Mouse (Mus musculus): ENCODE measurements around the gene Gpr107.

Gpr107 gene

DNA sequence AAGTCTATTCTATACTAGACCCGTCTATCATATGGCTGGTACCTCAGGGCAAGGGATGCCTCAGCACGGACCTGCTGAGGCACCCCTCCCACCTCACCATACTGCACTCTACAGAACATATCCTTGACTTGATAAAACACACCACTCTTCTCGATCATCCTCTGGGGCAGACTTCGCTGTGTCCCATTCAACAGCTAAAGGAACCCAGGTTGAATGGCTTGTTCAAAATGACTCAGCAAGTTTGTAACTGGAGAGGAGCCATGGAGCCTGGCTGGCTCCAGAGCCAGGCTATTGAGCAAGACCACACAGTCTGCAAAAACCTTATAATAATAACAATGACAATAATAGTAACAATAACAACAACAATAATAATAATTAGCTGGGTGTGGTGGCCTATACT is 24.2 kb upstream of the Gpr107 start:
- no peak for DNase-seq

DNA sequence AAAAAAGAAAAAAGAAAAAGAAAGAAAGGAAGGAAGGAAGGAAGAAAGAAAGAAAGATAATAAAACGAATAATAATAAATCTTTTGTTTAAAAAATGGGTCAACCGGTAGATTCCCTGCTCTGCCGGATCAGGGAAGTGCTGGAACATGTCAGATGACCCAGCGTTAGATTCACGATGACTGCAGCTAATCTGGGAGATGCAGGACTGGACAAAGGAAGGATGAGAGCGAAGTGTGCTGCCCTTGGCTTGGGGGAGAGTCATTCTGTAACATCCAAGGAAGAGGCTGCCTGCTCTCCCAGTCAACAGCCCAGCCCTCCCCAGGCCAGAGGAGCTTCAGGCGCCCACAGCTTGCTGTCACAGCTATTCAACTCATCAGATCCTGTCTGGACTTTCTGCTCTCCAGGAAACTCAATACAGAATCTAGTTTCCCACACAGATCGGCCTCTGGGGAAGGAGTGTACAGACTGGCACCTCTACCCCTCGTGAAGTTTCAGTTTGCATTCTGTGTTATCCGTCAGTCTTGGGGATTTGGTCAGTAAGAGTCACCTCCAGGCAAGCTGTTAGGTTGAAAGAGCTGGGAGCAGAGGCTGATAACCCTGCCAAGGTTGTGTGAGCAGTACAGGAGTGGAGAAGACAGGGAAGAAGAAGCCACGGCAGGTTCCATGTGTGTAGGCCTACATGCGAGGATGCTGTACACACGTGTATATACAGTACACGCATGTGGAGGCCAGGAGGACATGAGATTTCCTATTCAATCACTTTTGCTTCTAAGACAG is 22.2 kb upstream of the Gpr107 start:
- no peak for DNase-seq

DNA sequence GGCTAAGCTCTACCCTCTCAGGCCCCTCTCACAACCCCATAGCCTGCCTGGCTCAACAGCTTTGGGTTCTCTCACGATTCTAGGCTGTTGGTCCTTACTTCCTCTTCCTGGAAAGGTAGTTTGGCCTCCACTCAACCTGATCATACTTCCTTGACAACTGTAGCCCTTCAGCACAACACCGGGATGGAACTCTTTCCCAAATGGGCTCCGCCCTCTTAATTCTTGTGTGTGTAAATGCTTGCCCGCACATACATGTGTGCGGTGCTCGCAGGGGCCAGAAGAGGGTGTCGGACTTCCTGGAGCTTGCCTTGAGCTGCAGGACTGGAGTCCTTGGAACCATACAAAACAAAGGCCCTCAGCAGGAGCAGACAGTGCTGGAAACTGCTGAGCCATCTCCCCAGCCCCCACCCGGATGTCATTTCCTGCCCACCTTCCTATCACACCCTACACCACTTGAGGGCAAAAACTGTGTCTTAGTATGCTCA is 21.3 kb upstream of the Gpr107 start:
- no peak for DNase-seq

DNA sequence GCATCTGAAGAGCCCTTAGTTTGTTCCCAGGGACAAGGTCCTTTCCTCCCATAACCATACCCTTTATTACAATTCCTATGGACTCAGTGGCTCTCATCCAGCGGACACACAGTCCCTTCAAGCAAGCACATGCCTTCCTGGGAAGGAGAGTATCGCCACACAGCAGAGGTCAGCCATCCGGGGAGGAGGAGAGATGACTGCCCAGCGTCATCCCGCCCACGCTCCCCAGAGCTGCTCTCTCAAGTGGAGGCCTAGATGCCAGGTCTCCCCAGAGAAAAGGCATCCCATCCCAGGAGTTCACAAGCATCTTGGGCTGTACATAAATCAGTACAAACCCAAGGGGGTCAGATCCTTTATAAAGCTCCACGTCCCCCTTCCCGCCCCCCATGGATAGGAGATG is 19.4 kb upstream of the Gpr107 start:
- no peak for DNase-seq

DNA sequence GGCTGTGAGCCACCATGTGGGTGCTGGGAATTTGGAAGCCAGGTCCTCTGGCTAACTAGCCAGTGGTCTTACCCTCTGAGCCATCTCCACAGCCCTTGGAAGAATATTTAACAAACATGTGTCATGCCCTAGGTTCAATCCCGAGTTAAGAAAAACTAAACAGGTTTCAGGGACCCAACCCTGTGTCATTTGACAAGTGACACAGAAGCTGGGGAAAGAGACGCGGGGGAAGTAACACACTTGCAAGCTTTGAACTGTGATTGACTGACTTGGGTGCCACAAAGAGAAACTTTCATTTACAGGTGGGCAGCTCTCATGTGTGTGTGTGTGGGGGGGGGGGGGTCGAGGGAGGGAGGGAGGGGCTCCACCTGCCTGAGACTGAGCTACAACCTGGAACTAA is 18.1 kb upstream of the Gpr107 start:
- no peak for DNase-seq

DNA sequence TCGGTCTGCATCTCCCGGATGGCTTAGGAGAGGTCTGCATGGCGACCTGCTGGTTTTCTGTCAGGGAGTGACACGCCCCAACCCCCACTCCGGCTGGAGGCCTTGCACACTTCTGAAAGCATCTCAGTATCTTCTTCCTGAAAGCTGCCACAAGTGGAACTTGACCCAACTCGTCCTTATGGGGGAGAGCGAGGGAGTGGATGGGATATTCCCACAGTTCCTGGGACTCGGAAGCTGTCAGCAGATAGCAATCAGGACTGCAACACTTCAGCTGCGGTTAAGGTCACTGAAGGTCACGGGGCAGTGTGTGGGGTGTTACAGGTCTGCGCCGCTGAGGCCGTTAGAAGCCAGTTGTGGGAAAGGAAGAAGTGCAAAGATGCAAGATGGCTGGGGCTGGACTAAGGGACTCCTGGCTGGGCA is 16.6 kb upstream of the Gpr107 start:
- DNase-seq, result no peak

DNA sequence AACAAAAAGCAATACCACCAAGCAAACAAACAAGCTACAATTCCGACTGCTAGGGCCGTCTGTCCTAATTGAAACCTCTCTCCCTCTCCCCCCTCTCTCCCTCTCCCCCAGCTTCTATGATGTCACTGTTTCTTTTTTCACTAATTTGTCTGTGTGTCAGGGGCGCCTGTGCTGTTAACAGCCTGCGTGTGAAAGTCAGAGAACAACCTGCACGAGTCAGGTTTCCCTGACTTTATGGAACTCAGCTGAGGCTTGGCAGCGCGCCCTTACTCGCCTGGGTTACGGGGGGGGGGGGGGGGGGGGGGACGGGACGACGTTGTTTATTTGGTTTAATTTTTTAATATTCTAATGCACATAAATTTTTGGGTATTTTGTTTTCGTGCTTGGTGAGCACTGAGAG is 15.8 kb upstream of the Gpr107 start:
- DNase-seq, result no peak

DNA sequence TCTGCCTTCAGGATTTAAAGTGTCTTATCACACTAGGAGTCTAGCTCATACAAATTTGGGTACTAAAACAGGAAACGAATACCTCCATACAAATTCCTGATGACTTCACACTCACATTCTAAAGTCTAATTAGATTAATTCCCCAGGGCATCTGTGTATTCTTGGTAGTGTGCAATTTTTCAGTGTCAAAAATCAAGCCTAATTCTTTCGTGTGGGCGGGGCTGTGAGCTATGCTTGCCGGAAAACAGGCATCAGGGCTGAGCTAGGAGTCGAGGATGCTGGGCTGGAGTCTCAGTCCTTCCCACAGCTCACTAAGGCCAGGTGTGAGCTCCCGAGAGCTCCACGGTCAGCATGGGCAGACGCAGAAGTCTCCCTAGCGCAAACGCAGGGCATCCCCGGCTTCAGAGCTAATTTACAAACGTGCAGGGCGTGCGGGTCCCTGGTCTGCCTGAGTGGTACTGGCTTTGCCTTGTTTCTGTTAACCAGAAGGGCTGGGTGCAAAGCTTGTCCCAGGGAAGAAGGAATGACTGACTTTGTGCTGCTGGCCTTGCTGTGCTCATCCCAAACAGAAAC is 15.0 kb upstream of the Gpr107 start:
- no peak for DNase-seq

DNA sequence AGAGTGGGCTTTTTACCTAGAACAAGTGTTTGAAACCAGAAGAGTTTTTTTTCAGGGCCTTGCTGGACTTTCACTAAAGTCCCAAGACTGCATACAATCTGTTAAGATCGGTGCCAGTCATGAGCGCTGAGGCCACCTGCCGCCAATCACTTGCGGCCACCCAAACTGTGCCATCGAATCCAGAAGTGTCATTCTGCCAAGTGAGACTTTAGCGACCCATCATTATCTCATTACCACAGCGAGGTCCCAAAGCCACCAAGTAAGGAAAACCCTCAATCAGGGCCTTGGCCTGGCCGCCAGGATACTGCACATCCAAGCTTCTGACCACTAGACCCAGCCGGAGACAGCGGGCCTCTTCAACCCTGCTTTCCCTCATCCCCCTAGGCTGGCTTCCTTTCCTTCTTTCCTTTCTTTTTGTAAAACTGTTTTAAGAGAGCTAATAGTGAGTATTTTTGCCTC is 12.9 kb upstream of the Gpr107 start:
- DNase-seq, result no peak

DNA sequence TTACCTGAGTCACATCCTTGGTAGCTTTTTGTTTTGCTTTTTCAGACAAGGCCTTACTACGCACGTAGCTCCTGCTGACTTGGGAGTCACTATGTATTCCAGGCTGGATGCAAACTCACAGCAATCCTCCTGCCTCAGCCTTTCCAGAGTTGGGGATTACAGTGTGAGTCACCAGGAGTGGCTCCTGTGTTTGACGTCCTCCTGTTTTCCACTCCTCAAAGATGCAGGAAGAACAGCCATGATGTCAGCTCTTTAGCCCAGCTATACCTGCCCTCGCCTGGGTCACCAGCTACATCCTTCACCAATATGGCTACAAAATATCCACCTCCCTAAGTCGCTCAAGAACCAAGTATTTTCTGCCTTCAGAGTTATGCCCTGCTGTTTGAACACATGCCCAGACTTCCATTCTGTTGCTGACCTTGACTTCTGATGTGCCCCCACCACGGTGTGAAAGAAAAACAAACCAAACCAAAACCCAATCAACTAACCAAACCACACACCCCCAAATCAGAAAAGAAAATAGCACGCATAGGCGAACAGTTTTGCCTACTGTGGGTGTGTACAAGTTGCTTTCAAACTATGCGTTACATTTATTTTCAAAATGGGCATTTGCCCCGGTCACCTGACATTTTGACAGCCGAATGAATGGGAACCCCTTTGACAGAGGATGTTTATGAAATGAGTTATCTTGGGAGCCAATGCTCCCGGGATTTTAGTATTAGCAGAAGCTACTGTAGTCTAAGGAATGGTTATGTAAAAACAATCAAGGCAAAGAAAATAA is 11.9 kb upstream of the Gpr107 start:
- DNase-seq, result no peak

DNA sequence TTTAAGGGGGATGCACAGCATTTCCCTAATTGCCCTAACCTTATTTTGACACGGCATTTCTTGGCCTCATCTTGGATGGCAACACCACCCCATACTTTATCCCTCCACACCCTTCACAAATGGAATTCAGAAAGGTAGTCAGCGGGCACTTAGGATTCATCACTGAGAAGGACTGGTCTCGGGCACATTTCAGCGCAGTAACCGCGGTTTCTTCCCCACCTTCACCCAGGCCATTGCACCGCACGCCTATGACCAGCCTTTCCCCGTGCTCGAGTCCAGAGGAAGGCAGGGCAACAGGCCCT is 11.4 kb upstream of the Gpr107 start:
- no peak for DNase-seq

DNA sequence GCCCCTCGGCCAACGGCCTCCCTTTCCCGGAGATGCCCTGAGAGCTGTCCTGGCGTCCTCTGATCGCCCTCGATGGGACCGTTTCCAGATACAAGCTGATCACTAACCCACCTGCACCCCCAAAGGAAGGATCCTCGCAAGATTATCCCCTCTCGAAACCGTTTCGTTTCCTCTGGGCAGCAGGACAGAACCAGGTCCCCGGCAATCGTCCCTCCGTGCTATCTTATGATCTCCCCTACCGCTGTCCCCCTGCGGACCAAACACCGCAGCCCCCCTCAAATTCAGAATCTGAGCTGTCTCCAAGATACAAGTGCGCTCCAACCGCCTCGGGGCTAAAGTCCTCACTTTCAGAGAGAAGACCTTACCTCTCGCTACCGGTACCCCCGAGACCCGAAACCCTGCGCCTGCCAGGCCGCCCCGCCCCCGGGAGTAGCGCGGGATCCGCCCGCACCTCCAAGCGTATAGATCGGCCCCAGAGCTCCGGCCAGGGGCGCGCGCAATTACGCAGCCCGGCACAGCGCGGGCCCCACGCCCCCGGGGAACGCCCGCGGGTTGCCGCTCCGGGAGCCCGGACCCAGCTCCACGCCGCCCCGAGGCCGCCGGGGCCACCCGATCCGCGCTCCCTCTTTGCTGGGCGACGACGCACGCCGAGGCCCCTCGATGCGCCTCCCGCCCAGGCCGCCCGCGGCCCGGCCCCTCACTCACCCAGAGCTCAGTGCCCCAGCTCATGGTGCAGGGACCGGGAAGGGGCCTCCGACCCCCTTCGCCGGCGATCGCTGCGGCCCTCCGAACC is 10.8 kb upstream of the Gpr107 start:
- peak; percentile 40 for DNase-seq

DNA sequence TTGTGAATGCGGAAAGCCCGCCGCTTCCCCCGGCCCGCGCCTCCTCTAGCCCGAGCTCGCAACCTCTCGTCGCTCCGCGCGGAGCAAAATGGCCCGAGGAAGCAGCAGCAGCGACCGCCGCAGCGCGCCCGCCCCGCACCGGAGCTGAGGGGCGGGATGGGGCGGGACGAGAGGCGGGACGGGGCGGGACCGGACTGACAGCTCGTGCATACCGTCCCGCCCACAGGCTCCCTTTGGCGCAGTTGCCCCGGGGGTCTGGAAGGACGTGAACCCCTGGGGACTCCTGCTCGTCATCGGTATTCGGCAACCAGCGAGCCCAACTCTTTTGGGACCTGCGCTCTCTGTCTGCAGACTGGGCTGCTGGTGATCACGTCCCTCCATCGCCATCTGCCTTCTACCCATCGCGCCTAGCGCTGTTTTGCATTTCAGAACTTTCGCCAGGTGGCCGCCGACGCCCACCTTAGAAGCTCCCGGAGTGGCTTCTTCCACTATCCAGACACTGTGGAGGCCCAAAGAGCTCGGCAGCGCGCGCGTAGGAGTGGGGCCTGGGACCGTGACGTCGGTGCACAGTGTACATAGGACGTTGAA is 10.2 kb upstream of the Gpr107 start, which contains the start of gene Fnbp1:
Gene Fnbp1 (minus strand): TSS at position 142 of the 588 bp plus-strand sequence.
- peak; percentile 82 for DNase-seq

DNA sequence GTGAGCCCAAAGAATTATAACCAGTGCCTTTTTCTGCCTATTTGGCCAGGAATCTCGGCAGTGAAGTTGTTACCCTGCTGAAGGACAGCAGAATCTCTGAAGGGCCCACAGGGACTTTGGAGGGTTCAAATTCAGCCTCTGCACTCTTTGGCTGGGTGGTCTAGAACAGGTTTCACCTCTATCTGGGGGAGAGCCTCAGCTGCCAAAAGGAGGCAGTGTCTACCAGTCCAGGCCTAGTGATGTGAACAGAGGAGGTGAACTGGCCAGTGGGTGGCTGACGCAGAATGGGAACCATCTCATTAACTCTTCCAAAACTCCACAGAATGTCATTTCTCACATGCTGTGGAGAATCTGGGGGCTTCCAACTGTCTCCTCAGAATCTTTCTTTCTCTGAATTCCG is 9.6 kb upstream of the Gpr107 start:
- DNase-seq, result no peak

DNA sequence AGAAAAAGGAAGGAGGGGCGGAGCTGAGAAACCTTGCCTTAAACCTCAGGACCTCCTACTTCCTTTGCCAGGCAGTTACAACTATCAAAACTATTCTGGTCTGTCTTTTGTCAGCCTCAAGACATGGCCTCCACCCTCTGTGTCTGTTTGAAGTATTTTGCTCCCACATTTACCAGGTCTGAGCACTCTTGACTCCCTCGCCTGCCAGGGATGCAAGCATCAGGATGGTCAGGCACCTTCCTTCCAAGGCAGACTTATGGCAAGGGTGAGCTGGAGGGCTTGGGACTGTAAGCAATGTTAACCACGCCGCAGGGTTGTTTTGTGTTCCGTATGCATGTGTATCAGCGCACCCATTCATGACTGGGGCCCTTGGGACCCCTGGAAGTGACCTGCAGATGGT is 8.8 kb upstream of the Gpr107 start:
- DNase-seq, result no peak

DNA sequence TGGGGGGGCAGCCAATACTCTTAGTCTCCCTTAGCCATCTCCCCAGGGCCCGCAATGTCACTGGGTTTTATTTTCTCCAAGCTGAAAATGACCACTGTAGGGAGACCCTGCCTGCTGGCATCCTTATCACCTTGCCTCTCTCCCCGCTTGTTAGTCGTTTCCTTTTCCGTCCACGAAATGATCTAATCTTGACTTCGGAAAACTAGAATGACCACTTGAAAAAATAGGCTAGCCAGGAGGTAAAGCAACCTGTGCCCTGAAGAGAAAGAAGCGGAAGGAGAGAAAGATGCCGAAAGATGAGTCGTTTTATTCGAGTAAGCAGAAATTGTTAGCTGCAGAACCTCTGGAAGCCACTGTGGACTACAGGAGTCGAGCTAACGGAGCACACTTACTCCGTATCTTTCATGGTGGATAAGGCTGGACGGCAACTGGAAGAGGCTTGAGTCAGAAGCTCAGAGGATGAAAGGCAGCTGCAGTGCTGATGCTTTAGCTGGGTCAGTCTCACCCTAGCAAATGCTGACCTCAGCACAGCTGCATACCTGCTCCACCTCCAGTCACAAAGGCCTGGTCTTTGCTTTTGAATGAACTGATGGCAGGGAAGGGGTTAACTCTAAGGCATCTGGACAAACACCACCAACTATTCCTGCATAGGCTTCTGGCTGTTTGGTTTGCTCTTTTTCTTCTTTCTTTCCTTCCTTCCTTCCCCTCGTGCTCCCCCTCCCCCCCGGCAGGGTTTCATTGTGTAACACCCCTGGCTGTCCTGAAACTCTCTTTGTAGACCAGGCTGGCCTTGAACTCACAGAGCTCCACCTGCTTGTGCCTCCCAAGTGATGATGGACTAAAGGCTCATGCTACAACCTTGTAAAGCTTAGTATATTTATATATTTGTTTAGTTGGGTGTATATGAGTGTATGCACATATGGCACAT is 8.1 kb upstream of the Gpr107 start:
- no peak for DNase-seq

DNA sequence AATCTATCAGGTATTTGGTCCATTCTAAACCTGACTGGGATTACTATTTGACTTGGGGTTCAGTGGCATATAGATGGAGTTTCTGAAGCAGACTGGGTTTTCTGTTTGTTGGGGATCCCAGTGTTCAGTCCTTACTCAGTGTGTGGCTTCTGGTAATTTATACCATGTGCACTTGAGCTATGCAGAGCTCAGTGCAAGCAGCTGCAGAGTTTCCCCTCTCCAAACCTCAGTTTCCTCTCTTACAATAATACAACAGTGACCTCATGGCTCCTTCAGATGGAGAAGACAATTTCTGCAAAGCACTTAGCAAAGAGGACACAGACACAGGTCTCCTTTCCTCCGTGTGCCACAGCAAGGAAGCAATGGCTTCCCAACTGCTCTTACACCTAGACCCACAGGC is 7.2 kb upstream of the Gpr107 start:
- DNase-seq, result no peak

DNA sequence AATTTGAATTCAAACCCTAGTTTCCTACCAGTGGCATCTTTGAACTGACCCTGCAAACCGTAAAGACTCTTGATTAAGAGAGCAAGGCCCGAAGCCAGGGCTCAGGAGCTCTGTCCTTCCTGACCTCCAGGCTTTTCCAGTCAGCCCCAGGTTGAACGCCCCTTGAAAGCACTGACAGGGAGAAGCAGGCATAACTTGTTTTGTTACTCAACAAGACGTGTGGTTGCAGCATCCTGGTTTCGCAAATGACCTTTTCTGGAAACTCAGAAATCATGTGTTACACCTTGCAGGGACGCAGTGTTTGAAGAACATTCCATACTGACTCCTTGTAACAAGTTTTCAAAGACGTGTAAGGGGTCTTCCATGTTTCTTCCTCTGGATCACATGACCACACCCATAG is 5.1 kb upstream of the Gpr107 start:
- no peak for DNase-seq

DNA sequence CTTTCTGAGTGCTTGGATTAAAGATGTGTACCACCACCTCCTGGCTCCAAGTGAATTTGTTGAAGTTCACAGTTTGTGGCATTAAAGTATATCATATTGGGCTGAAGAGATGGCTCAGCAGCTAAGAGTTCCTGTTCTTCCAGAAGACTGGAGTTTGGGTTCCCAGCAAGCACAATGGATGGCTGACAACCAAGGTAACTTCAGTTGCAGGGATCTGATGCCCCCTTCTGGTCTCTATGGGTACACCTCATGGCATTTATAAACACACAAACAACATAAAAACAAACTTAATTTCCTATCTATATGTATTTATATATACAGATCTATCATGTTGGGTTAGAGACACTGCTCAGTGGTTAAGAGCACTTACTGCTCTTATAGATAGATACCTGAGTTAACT is 1.4 kb upstream of the Gpr107 start:
- DNase-seq, result no peak

DNA sequence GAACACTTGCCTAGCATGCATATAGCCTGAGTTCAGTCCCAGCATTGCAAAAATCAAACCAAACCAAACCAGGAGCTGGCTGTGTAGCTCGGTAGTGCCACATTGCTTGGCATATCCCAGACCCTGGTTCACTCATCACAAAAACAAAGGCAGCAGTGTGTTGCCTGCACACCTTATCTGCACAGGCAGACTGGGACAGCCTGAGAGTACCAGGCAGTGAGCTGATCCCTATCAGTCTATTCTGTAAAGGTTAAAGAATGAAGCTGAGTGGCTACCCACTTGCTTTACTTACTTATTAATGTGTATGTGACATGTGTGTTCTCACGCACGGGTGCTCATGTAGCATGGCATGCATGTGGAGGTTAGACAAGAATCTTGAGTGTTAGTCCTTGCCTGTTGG is 4.7 kb downstream of the Gpr107 start:
- DNase-seq, result no peak

DNA sequence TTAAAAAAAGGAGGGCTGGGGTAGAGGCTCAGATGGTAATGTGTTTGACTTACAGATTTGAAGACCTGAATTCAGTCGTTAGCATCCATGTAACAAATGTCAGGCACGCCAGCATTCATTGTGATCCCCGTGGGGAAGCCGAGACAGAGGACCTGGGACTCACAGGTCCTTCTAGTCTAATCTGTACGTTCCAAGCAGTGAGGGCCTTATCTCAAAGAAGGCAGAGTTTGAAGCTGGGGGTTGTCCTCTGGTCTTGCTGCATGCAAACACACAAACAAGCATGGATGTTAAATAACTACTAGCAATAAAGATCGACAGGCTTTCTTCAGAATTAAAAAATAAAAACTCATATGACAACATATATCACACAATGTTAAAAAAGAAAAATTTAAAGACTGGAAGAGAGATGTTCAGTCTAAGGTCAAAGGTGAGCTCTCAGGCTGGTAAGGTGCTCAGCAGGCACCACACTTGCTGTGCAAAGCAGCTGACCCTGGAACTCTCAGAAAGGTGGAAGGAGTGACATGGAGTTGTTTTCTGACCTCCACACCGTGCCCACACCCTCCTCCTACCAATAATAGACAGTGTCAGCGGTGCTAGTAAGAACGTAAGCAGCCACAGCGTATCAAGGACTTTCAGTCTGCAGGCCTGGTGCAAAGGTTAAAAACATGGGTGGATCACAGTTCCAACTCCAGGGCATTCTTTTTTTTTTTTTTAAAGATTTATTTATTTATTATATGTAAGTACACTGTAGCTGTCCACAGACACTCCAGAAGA is 8.2 kb downstream of the Gpr107 start:
- DNase-seq, result no peak
